Mouse (Mus musculus) E14TG2a.4 (cell line): ENCODE measurements around the gene Nrp1.

Experiments
- H3K27me3 ChIP-seq: 2 replicates; pipeline ENCODE4 v1.6.1; 2014; ENCODE audit warnings: low read length, control low read depth; ENCODE audit not compliant: insufficient read depth
- H3K36me3 ChIP-seq: 2 replicates; pipeline ENCODE4 v1.6.1; 2014; ENCODE audit warnings: low read length, control low read depth; ENCODE audit not compliant: insufficient read depth
- H3K4me1 ChIP-seq: replicated peaks from 2 replicates; pipeline ENCODE4 v1.6.1; 2014; ENCODE audit warnings: low read depth, low read length, control low read depth
- H3K4me3 ChIP-seq: replicated peaks from 2 replicates; pipeline ENCODE4 v1.5.1; 2014; ENCODE audit warnings: mild to moderate bottlenecking, low read length
- H3K9me3 ChIP-seq: 2 replicates; pipeline ENCODE4 v1.6.1; 2014; ENCODE audit warnings: low read length, control low read depth
- CTCF ChIP-seq: conservative IDR thresholded peaks from 2 replicates; pipeline ENCODE4 v1.5.1; 2014; ENCODE audit warnings: low read length
- NANOG ChIP-seq: IDR thresholded peaks from 2 replicates; pipeline ENCODE4 v1.6.1; 2014; ENCODE audit warnings: borderline replicate concordance, low read length, mixed read lengths
- POU5F1 ChIP-seq: IDR thresholded peaks from 2 replicates; pipeline ENCODE4 v1.6.1; 2014; ENCODE audit warnings: low read length, borderline replicate concordance

Nrp1 gene

GRCm38 (mm10) chr8:128441407-128441806 lies 83.0 kb downstream of the Nrp1 start:
- Histone ChIP-seq H3K4me1 (no peaks in the 10 kb centered on the region), H3K27me3 (no peaks in the 10 kb centered on the region), H3K36me3 (no peaks in the 10 kb centered on the region), H3K9me3 (no peaks in the 10 kb centered on the region), H3K4me3 (no peak overlapping the region)
- no peak for TF ChIP-seq NANOG
- no peak for TF ChIP-seq POU5F1
- TF ChIP-seq CTCF, result no peak

- no peak overlapping the region for H3K4me3 ChIP-seq
- no peaks in the 10 kb centered on the region for H3K4me1 ChIP-seq
- TF ChIP-seq POU5F1, result no peak
- TF ChIP-seq CTCF, result no peak
- TF ChIP-seq NANOG, result no peak
- H3K9me3 ChIP-seq, result no peaks in the 10 kb centered on the region
- no peaks in the 10 kb centered on the region for H3K36me3 ChIP-seq
- no peaks in the 10 kb centered on the region for H3K27me3 ChIP-seq
These were observed 87.2 kb downstream of the Nrp1 start for GRCm38 (mm10) chr8:128445596-128445995.

- Histone ChIP-seq H3K4me1 (no peaks in the 10 kb centered on the region), H3K36me3 (no peaks in the 10 kb centered on the region), H3K27me3 (no peaks in the 10 kb centered on the region), H3K4me3 (no peak overlapping the region), H3K9me3 (no peaks in the 10 kb centered on the region)
- no peak for TF ChIP-seq CTCF
- no peak for TF ChIP-seq NANOG
- no peak for TF ChIP-seq POU5F1
These were observed 88.2 kb downstream of the Nrp1 start for GRCm38 (mm10) chr8:128446636-128447035.

DNA sequence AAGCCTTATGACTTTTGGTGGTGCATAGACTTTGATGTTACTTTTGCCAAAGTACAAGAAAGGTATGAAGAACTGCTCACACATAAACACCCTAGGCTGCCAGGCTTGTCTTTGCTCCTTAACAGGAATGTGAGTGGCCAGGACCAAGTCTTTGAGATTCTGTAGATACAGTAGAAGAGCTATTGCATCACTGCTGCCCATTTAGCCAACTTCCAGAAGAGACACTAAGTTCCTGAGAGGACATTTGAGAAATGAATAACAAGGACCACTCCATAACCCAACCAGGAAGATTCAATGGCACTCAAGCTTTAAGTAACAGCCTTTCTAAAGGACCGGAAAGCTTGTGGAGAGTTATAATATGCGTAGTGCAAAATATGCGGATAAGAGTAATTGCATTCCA lies 88.9 kb downstream of the Nrp1 start:
- TF ChIP-seq POU5F1, result no peak
- TF ChIP-seq NANOG, result no peak
- no peak for TF ChIP-seq CTCF
- no peaks in the 10 kb centered on the region for H3K27me3 ChIP-seq
- H3K9me3 ChIP-seq, result no peaks in the 10 kb centered on the region
- no peaks in the 10 kb centered on the region for H3K4me1 ChIP-seq
- H3K36me3 ChIP-seq, result no peaks in the 10 kb centered on the region
- H3K4me3 ChIP-seq, result no peak overlapping the region

GRCm38 (mm10) chr8:128450390-128451032 lies 92.1 kb downstream of the Nrp1 start:
- H3K36me3 ChIP-seq, result no peaks in the 10 kb centered on the region
- TF ChIP-seq NANOG, result no peak
- no peak for TF ChIP-seq POU5F1
- no peak for TF ChIP-seq CTCF
- no peaks in the 10 kb centered on the region for H3K9me3 ChIP-seq
- no peaks in the 10 kb centered on the region for H3K27me3 ChIP-seq
- H3K4me3 ChIP-seq, result no peak overlapping the region
- H3K4me1 ChIP-seq, result no peaks in the 10 kb centered on the region

DNA sequence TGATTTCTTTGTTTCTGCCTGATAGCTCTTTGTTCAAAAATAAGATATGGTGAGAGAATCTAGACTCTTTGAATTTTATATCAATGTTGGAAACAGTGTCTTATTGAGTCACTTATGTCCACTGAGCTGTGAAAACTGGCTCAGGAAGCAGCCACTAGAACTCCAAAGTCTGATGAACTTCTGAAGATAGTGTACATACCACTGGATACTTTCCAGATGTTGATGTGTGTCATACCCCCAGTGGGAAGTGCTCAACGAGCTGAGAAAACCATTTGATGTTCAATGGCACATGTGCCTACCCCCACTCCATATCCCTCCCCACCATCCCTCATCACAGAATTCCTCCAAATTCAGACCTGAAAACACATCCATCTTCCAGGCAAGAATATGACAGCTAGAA lies 92.7 kb downstream of the Nrp1 start:
- Histone ChIP-seq H3K4me1 (no peaks in the 10 kb centered on the region), H3K4me3 (no peak overlapping the region), H3K9me3 (no peaks in the 10 kb centered on the region), H3K27me3 (no peaks in the 10 kb centered on the region), H3K36me3 (no peaks in the 10 kb centered on the region)
- no peak for TF ChIP-seq CTCF
- TF ChIP-seq POU5F1, result no peak
- no peak for TF ChIP-seq NANOG

DNA sequence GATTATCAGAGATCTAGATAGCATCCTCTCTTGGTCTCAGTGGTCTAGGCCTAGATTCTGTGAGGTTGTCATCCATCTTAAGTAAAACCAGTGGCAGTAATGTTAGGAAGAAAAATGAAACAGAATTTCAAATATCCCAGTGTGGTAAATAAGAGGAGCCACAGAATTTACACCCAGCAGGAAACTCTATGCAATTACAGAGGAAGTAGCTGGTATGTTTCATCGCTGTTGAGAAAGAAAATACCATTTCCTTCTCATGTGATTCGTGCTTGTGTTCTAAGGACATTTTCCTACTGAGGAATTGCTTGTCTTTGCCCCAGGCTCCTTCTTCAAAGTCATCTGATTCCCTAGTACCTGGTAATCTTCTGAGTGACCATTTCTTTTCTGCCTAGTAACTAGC lies 95.1 kb downstream of the Nrp1 start:
- TF ChIP-seq POU5F1 (no peak), NANOG (no peak), CTCF (no peak)
- Histone ChIP-seq H3K36me3 (no peaks in the 10 kb centered on the region), H3K27me3 (no peaks in the 10 kb centered on the region), H3K4me3 (no peak overlapping the region), H3K4me1 (no peaks in the 10 kb centered on the region), H3K9me3 (no peaks in the 10 kb centered on the region)

DNA sequence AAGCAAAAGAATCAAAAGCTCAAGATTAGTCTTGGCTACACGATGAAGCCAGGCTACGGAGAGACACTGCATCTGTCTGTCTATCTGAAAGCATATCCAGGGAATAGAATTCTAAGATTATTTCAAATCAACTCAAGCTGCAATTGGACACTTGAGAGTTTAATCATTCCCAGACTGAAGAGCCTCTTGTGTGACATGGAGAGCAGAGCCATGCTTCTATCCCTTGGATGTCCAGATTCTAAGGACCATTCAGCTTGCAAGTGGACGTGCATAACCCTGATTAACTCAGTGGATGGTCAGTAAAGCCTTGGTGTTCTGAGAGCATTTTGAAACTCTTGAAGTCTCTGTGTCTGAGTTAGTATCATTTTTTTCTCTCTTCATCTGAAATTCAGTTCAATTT lies 95.6 kb downstream of the Nrp1 start:
- H3K9me3 ChIP-seq, result no peaks in the 10 kb centered on the region
- no peaks in the 10 kb centered on the region for H3K4me1 ChIP-seq
- TF ChIP-seq POU5F1, result no peak
- no peak for TF ChIP-seq CTCF
- TF ChIP-seq NANOG, result no peak
- no peak overlapping the region for H3K4me3 ChIP-seq
- H3K27me3 ChIP-seq, result no peaks in the 10 kb centered on the region
- H3K36me3 ChIP-seq, result no peaks in the 10 kb centered on the region

- H3K9me3 ChIP-seq, result no peaks in the 10 kb centered on the region
- TF ChIP-seq CTCF (no peak), NANOG (no peak), POU5F1 (no peak)
- no peaks in the 10 kb centered on the region for H3K27me3 ChIP-seq
These were observed 98.9 kb downstream of the Nrp1 start for GRCm38 (mm10) chr8:128457277-128457676.

More at GRCm38 (mm10) chr8:128457277-128457676, 98.9 kb downstream of the Nrp1 start:
- Histone ChIP-seq H3K36me3 (no peaks in the 10 kb centered on the region), H3K4me3 (no peak overlapping the region), H3K4me1 (no peaks in the 10 kb centered on the region)
